Comparison of ENCODE assay signal across 13 mouse cellular contexts in the genomic region with DNA sequence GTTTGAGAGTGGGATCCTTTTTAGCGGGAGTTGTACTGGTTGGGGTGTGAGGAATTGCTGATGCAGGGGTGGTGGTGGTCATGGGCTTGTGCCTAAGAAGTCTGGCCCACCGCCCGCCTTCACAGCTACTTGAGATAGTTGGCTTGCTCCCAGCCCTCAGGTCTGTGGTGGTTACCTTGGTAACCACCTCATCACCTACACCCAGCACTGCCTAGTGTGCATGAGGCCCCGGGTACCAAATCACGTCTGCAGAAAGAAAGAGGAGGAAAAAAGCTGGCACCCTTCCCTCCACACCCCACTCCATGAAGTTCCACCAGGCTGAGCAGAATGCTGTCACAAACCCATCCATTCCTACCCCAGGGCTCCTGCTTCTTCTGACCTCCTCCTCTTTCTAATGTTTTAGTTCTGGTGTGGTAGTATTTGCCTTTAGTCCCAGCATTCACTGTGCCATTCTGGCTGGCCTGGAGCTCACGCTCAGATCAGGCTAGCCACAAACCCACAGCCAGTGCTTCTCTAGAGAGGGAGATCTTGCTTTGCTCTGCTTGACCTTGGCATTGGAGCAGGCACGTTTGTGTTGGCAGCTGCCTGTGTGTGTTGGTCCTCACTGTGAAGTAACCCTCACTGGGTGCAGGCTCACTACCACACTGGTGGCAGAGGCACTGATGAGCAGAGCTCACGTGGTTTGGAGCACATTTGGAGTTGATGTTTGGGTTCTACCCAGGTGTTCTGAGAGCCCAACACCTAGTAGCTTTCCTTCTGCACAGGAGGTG. TPM values are rescaled to one million over a fixed set of nuclear protein-coding genes. Genes with fewer than 3 reads are reported as not detected.
DNase-seq lines count a peak whose midpoint lies in the region; ATAC-seq and TF ChIP-seq lines count a peak whose summit lies in the region.
"Had no signal": no experiment of that assay in that cellular context is flagged by ENCODE, and none has a peak within 500 bp of the region (broad histone marks: within the 10 kb centered on the region; RNA-seq: fewer than 3 reads in every experiment).

No protein-coding gene starts in this region.

- TF ChIP-seq CTCF in brain, embryonic 14.5 days (IDR thresholded peaks at IDR 0.05; ENCODE audit: borderline replicate concordance, extremely low read depth, insufficient read depth, insufficient read length): no peak

- peaks cover 36% of the 10 kb centered on the region for H3K4me1 ChIP-seq in limb, embryonic 12.5 days (replicated peaks)
- peaks cover 39% of the 10 kb centered on the region for H3K4me1 ChIP-seq in limb, embryonic 10.5 days
- H3K4me1 ChIP-seq in midbrain, embryonic 14.5 days (ENCODE audit: control insufficient read depth, insufficient read depth, low read length): peaks cover 22% of the 10 kb centered on the region

- H3K27me3 ChIP-seq in limb, embryonic 12.5 days: no peaks in the 10 kb centered on the region; the same call in 1 of the 2 replicates
- H3K27me3 ChIP-seq in limb, embryonic 10.5 days (ENCODE audit: low read depth, poor library complexity, severe bottlenecking): no peaks in the 10 kb centered on the region
- no peaks in the 10 kb centered on the region for H3K27me3 ChIP-seq in midbrain, embryonic 14.5 days (ENCODE audit: control insufficient read depth, insufficient read depth, low read length)

- ATAC-seq in limb, embryonic 12.5 days (ENCODE audit: insufficient number of reproducible peaks, insufficient read depth, low FRiP score, low TSS enrichment, low read depth): no peak
- no peak for ATAC-seq in midbrain, embryonic 14.5 days (ENCODE audit: low FRiP score, low TSS enrichment)
- ATAC-seq in granulocyte monocyte progenitor cell, adult 5-6 weeks (replicated peaks; ENCODE audit: poor library complexity, severe bottlenecking): no peak

- no peaks in the 10 kb centered on the region for H3K9me3 ChIP-seq in limb, embryonic 12.5 days
- no peaks in the 10 kb centered on the region for H3K9me3 ChIP-seq in limb, embryonic 10.5 days (replicated peaks)
- H3K9me3 ChIP-seq in midbrain, embryonic 14.5 days (ENCODE audit: control insufficient read depth, low read length): 0 out of 2 replicates have a peak, but pooled peaks cover 2% of the 10 kb centered on the region

- H3K4me2 ChIP-seq in limb, embryonic 12.5 days: no peak overlapping the region
- H3K4me2 ChIP-seq in midbrain, embryonic 14.5 days (ENCODE audit: low read length): no peak overlapping the region

- DNase-seq in cerebellum, postnatal 10 days: peak; percentile 59 to 69
- DNase-seq in cerebellum, adult 11 months: no peak
- DNase-seq in limb, embryonic 10.5 days (ENCODE audit: low spot score): no peak
- peak; percentile 82 for DNase-seq in brain, embryonic 14.5 days (ENCODE audit: low read depth)
- peak; percentile 40 for DNase-seq in midbrain, embryonic 14.5 days
- DNase-seq in retina, postnatal 1 day: no peak
- DNase-seq: heart, postnatal 10 days; kidney, adult 18-20 months; thymus, adult 18-20 months had no signal

- H3K4me3 ChIP-seq in limb, embryonic 12.5 days (replicated peaks): no peak overlapping the region
- no peak overlapping the region for H3K4me3 ChIP-seq in limb, embryonic 10.5 days
- H3K4me3 ChIP-seq in midbrain, embryonic 14.5 days (replicated peaks; ENCODE audit: low read depth, low read length): no peak overlapping the region
- H3K4me3 ChIP-seq: layer of hippocampus, adult 2 months had no signal

- no peak for TF ChIP-seq POLR2A in brain, embryonic 14.5 days (IDR thresholded peaks at IDR 0.05; ENCODE audit: borderline replicate concordance, extremely low read depth, insufficient read depth, insufficient read length, poor library complexity, severe bottlenecking)

- peak overlapping the region; percentile 57 for H3K27ac ChIP-seq in limb, embryonic 12.5 days
- H3K27ac ChIP-seq in limb, embryonic 10.5 days: no peak overlapping the region
- peak overlapping the region; percentile 41; the same call in 1 of the 2 replicates for H3K27ac ChIP-seq in midbrain, embryonic 14.5 days (replicated peaks; ENCODE audit: low read depth, low read length)
- H3K27ac ChIP-seq: layer of hippocampus, adult 2 months; liver, embryonic 14.5 days had no signal

- WGBS in limb, embryonic 12.5 days: 62% methylated on average over 8 of the region's 8 CpGs
- 78% methylated on average over 8 of the region's 8 CpGs for WGBS in limb, embryonic 10.5 days
- 67% methylated on average over 6 of the region's 8 CpGs for WGBS in midbrain, embryonic 14.5 days

- no peak overlapping the region for H3K9ac ChIP-seq in limb, embryonic 12.5 days (replicated peaks)
- 0 out of 2 replicates have a peak overlapping the region, but pooled peaks have one; percentile 6 for H3K9ac ChIP-seq in midbrain, embryonic 14.5 days (replicated peaks; ENCODE audit: low read length)
- H3K9ac ChIP-seq: liver, embryonic 14.5 days had no signal

- no peaks in the 10 kb centered on the region for H3K36me3 ChIP-seq in limb, embryonic 12.5 days
- H3K36me3 ChIP-seq in limb, embryonic 10.5 days: peaks cover 2% of the 10 kb centered on the region
- H3K36me3 ChIP-seq in midbrain, embryonic 14.5 days (ENCODE audit: control insufficient read depth, insufficient read depth, low read length): 0 out of 2 replicates have a peak, but pooled peaks cover 2% of the 10 kb centered on the region

RNA-seq across cellular contexts. Expression of a gene that starts 23.2 kb away (rescaled TPM):
- polyA plus RNA-seq in limb, embryonic 12.5 days (2016; fragmentation: Nextera tagmentation; extraction: Ambion mirVana): 64.3 and 65.3 TPM in 2 replicates
- polyA plus RNA-seq in limb, embryonic 10.5 days (2016; fragmentation: Nextera tagmentation; extraction: Ambion mirVana): 34.8 and 41.2 TPM in 2 replicates
- polyA plus RNA-seq in brain, embryonic 14.5 days (2012; rRNA removed): 51.4 and 145 TPM in 2 replicates
- polyA plus RNA-seq in midbrain, embryonic 14.5 days (2014; fragmentation: Nextera tagmentation; extraction: Ambion mirVana): 104 and 117 TPM in 2 replicates
- 0.90 and 3.0 TPM in 2 replicates for total RNA-seq in granulocyte monocyte progenitor cell, adult 5-6 weeks (2014; fragmentation: Nextera tagmentation)
- 3.0 and 3.2 TPM in 2 replicates for total RNA-seq in granulocyte monocyte progenitor cell, adult 5-6 weeks (2017)

Comparison
In these comparisons a context has a peak if more than half of its experiments do, and no peak if none do; other contexts are left out.
1. DNase-seq: peak in cerebellum, postnatal 10 days (2 of 2), brain, embryonic 14.5 days (single experiment) and midbrain, embryonic 14.5 days (single experiment); none in cerebellum, adult 11 months (single experiment), limb, embryonic 10.5 days (single experiment) and retina, postnatal 1 day (single experiment).